Mouse (Mus musculus) spleen, adult 2 months (tissue): ENCODE data around the gene Taldo1.

Experiments used
- CTCF ChIP-seq: fragments of 200-500 bp; IDR thresholded peaks from 2 replicates; pipeline ENCODE4 v1.5.1; 2011; ENCODE audit warnings: mild to moderate bottlenecking, inconsistent platforms; ENCODE audit not compliant: insufficient read depth, insufficient read length, insufficient replicate concordance; ENCODE audit errors: extremely low read depth
- POLR2A ChIP-seq: fragments of 200-500 bp; IDR thresholded peaks from 2 replicates; pipeline ENCODE4 v1.6.1; 2011; ENCODE audit warnings: low read depth, low read length, inconsistent platforms

DNA sequence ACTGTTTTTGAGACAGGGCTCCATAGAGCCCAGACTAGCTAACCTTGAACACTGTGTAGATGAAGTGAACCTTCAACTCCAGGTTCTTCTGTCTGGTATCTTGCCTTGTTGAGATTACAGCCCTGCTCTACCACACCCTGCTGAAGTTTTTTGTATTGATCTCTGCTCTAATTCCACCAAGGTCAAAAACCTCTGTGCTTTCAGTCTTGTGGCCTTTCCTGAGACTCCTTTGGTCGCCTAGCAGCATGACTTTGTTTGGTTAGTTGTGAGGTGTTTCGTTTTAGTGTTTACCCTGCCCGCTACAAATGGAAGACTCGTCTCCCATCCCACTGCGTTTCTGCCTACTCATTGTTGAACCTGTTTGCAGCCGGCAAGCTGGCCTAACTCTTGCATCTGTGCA is 40.9 kb upstream of the Taldo1 start:
- no peak for TF ChIP-seq CTCF
- no peak for TF ChIP-seq POLR2A
